Mouse (Mus musculus) heart, adult 2 months (tissue): ENCODE data around the gene Klhl1. TPM values are rescaled to one million over a fixed set of nuclear protein-coding genes. Genes with fewer than 3 reads are reported as not detected.

Experiments used
- DNase-seq, 2 experiments: peaks; one replicate each; pipeline ENCODE4 v3.0.0; 2021
- H3K27ac ChIP-seq: fragments of 200-600 bp; 2 replicates; pipeline ENCODE4 v1.8.1; 2022
- H3K27me3 ChIP-seq: fragments of 200-500 bp; 2 replicates; pipeline ENCODE4 v1.6.1; 2012; ENCODE audit warnings: mild to moderate bottlenecking, low read length, inconsistent platforms, mixed read lengths; ENCODE audit not compliant: control insufficient read depth, insufficient read depth
- H3K36me3 ChIP-seq: fragments of 200-500 bp; 2 replicates; pipeline ENCODE4 v1.6.1; 2012; ENCODE audit warnings: low read length, inconsistent platforms; ENCODE audit not compliant: control insufficient read depth, insufficient read depth
- H3K4me1 ChIP-seq: fragments of 200-500 bp; 2 replicates; pipeline ENCODE4 v1.6.1; 2011; ENCODE audit warnings: low read length; ENCODE audit not compliant: control insufficient read depth, insufficient read depth
- H3K4me3 ChIP-seq: fragments of 200-600 bp; 2 replicates; pipeline ENCODE4 v1.8.1; 2022
- H3K79me2 ChIP-seq: fragments of 200-500 bp; replicated peaks from 2 replicates; pipeline ENCODE4 v1.6.1; 2012; ENCODE audit warnings: mild to moderate bottlenecking, inconsistent platforms, low read length, moderate library complexity, mixed read lengths; ENCODE audit not compliant: control insufficient read depth, insufficient read depth
- H3K9ac ChIP-seq: fragments of 200-500 bp; 2 replicates; pipeline ENCODE4 v1.6.1; 2012; ENCODE audit warnings: low read depth, mild to moderate bottlenecking, control low read depth, inconsistent platforms, low read length, mixed read lengths
- CTCF ChIP-seq: fragments of 200-600 bp; IDR thresholded peaks from 2 replicates; pipeline ENCODE4 v1.8.1; 2022; ENCODE audit warnings: antibody characterized with exemption, mild to moderate bottlenecking, moderate library complexity
- EP300 ChIP-seq: fragments of 200-500 bp; IDR thresholded peaks from 2 replicates; pipeline ENCODE4 v1.6.1; 2011; ENCODE audit warnings: low read depth, low read length, control low read depth; ENCODE audit not compliant: insufficient read depth
- POLR2A ChIP-seq: fragments of 200-500 bp; IDR thresholded peaks from 2 replicates; pipeline ENCODE4 v1.6.1; 2011; ENCODE audit warnings: mild to moderate bottlenecking, low read depth, low read length, control low read depth; ENCODE audit not compliant: insufficient read depth
- WGBS: fragments of 180-500 bp; shearing (Covaris S2); methylation state at CpG from one replicate; pipeline ENCODE4 v1.1.7; 2018; 5-methylcytosine and 5-hydroxymethylcytosine counted together
- intact Hi-C: fragments of 180-260 bp; cut with DNase I; formaldehyde crosslinking; loops from one replicate; pipeline ENCODE4 v1.15.1; 2025
- long read RNA-seq: library from polyadenylated mRNA; stranded (forward); transcript quantifications from one replicate; pipeline ENCODE4 v2.0.0, GENCODE M21; 2021
- polyA plus RNA-seq: library from polyadenylated mRNA; depleted of rRNA; stranded (reverse); fragments of >200 nt; gene quantifications from 2 replicates; pipeline ENCODE4 v1.2.3, GENCODE M21; 2012; rRNA removed
- total RNA-seq, 2 experiments: library from RNA; stranded (reverse); gene quantifications; 2 replicates each; pipeline ENCODE4 v1.2.3; 2021

Gene Klhl1
- total RNA-seq (not detected), polyA plus RNA-seq (not detected in 2 replicates)
- long read RNA-seq, result 0 reads

GRCm38 (mm10) chr14:96518954-96519682 lies at the start of gene Klhl1:
Gene Klhl1 (minus strand): TSS chr14:96519102.
- H3K27me3 ChIP-seq, result no peaks in the 10 kb centered on the region
- H3K27ac ChIP-seq, result no peak within 1 kb of the TSS
- no peaks in the 10 kb centered on the region for H3K36me3 ChIP-seq
- H3K79me2 ChIP-seq, result no peaks in the 10 kb centered on the region
- intact Hi-C loops, result no loop called here
- 48% methylated on average over 13 of the region's 13 CpGs for WGBS
- H3K4me3 ChIP-seq, result no peak within 1 kb of the TSS
- no peak within 1 kb of the TSS for H3K9ac ChIP-seq
- TF ChIP-seq POLR2A (no peak), EP300 (no peak), CTCF (no peak)
- DNase-seq, result no peak
- no peaks in the 10 kb centered on the region for H3K4me1 ChIP-seq

GRCm38 (mm10) chr14:96553668-96554067 lies 34.8 kb upstream of the Klhl1 start:
- H3K36me3 ChIP-seq, result no peaks in the 10 kb centered on the region
- DNase-seq, result no peak
- H3K79me2 ChIP-seq, result no peaks in the 10 kb centered on the region
- no peaks in the 10 kb centered on the region for H3K4me1 ChIP-seq
- no peak overlapping the region for H3K9ac ChIP-seq
- TF ChIP-seq EP300, result no peak
- TF ChIP-seq CTCF, result no peak
- TF ChIP-seq POLR2A, result no peak
- no peak overlapping the region for H3K27ac ChIP-seq
- H3K4me3 ChIP-seq, result no peak overlapping the region
- 72% methylated on average over 2 of the region's 2 CpGs for WGBS
- intact Hi-C loops, result no loop called here
- H3K27me3 ChIP-seq, result no peaks in the 10 kb centered on the region

GRCm38 (mm10) chr14:96518151-96518953 lies 550 bp downstream of the Klhl1 start:
- no peak overlapping the region for H3K9ac ChIP-seq
- intact Hi-C loops, result no loop called here
- H3K4me3 ChIP-seq, result no peak overlapping the region

GRCm38 (mm10) chr14:96517727-96518126 lies 1.2 kb downstream of the Klhl1 start:
- intact Hi-C loops, result no loop called here
- no peak for DNase-seq
- Histone ChIP-seq H3K36me3 (no peaks in the 10 kb centered on the region), H3K9ac (no peak overlapping the region), H3K79me2 (no peaks in the 10 kb centered on the region), H3K4me1 (no peaks in the 10 kb centered on the region), H3K27me3 (no peaks in the 10 kb centered on the region), H3K27ac (no peak overlapping the region), H3K4me3 (no peak overlapping the region)
- no peak for TF ChIP-seq EP300
- TF ChIP-seq POLR2A, result no peak
- 12% methylated on average over 9 of the region's 9 CpGs for WGBS

More at GRCm38 (mm10) chr14:96518151-96518953, 550 bp downstream of the Klhl1 start:
- Histone ChIP-seq H3K36me3 (no peaks in the 10 kb centered on the region), H3K27me3 (no peaks in the 10 kb centered on the region), H3K79me2 (no peaks in the 10 kb centered on the region), H3K27ac (no peak overlapping the region), H3K4me1 (no peaks in the 10 kb centered on the region)
- 2% methylated on average over 35 of the region's 35 CpGs for WGBS
- TF ChIP-seq EP300, result no peak
- no peak for TF ChIP-seq POLR2A
- no peak for TF ChIP-seq CTCF
- no peak for DNase-seq

GRCm38 (mm10) chr14:96499936-96500335 lies 19.0 kb downstream of the Klhl1 start:
- no peaks in the 10 kb centered on the region for H3K27me3 ChIP-seq
- no peaks in the 10 kb centered on the region for H3K4me1 ChIP-seq
- H3K27ac ChIP-seq, result no peak overlapping the region
- TF ChIP-seq POLR2A (no peak), CTCF (no peak), EP300 (no peak)
- H3K4me3 ChIP-seq, result no peak overlapping the region
- DNase-seq, result no peak
- 73% methylated on average over 2 of the region's 2 CpGs for WGBS
- no peaks in the 10 kb centered on the region for H3K79me2 ChIP-seq
- H3K36me3 ChIP-seq, result no peaks in the 10 kb centered on the region
- intact Hi-C loops, result no loop called here
- H3K9ac ChIP-seq, result no peak overlapping the region

GRCm38 (mm10) chr14:96471812-96472211 lies 47.1 kb downstream of the Klhl1 start:
- intact Hi-C loops, result no loop called here
- no peaks in the 10 kb centered on the region for H3K36me3 ChIP-seq
- H3K27ac ChIP-seq, result no peak overlapping the region
- no peaks in the 10 kb centered on the region for H3K4me1 ChIP-seq
- WGBS, result 87% methylated on average over 2 of the region's 2 CpGs
- no peaks in the 10 kb centered on the region for H3K79me2 ChIP-seq
- no peaks in the 10 kb centered on the region for H3K27me3 ChIP-seq
- TF ChIP-seq EP300, result no peak
- no peak for TF ChIP-seq CTCF
- DNase-seq, result no peak
- no peak overlapping the region for H3K9ac ChIP-seq
- H3K4me3 ChIP-seq, result no peak overlapping the region
